Mouse (Mus musculus) kidney, adult 2 months (tissue): Measurements from ENCODE around the gene Rnf151. TPM values are rescaled to one million over a fixed set of nuclear protein-coding genes. Genes with fewer than 3 reads are reported as not detected.

Source experiments
- DNase-seq: peaks from one replicate; pipeline ENCODE4 v3.0.0; 2021
- H3K27ac ChIP-seq: fragments of 200-500 bp; 2 replicates; pipeline ENCODE4 v1.5.1; 2012; ENCODE audit warnings: low read depth, low read length, control low read depth, inconsistent platforms; ENCODE audit not compliant: insufficient read depth
- H3K27me3 ChIP-seq: fragments of 200-500 bp; replicated peaks from 2 replicates; pipeline ENCODE4 v1.6.1; 2012; ENCODE audit warnings: mild to moderate bottlenecking, moderate library complexity, low read length, inconsistent platforms; ENCODE audit not compliant: control insufficient read depth, insufficient read depth
- H3K36me3 ChIP-seq: fragments of 200-500 bp; 2 replicates; pipeline ENCODE4 v1.6.1; 2012; ENCODE audit warnings: mild to moderate bottlenecking, moderate library complexity, low read length, inconsistent platforms; ENCODE audit not compliant: control insufficient read depth, insufficient read depth
- H3K4me1 ChIP-seq: fragments of 200-500 bp; 2 replicates; pipeline ENCODE4 v1.6.1; 2011; ENCODE audit warnings: low read length; ENCODE audit not compliant: control insufficient read depth, insufficient read depth
- H3K4me3 ChIP-seq: fragments of 200-500 bp; 2 replicates; pipeline ENCODE4 v1.5.1; 2011; ENCODE audit warnings: mild to moderate bottlenecking, low read depth, low read length, control low read depth; ENCODE audit not compliant: insufficient read depth
- CTCF ChIP-seq: fragments of 200-500 bp; conservative IDR thresholded peaks from 2 replicates; pipeline ENCODE4 v1.5.1; 2011; ENCODE audit warnings: low read depth, mild to moderate bottlenecking, control low read depth, low read length, moderate library complexity, mixed read lengths; ENCODE audit not compliant: insufficient read depth, insufficient read length
- POLR2A ChIP-seq: fragments of 200-500 bp; IDR thresholded peaks from one replicate; pipeline ENCODE4 v1.6.1; 2011; ENCODE audit warnings: low read depth, low read length, control low read depth
- WGBS: fragments of 180-500 bp; shearing (Covaris S2); methylation state at CpG from one replicate; pipeline ENCODE4 v1.1.7; 2018; 5-methylcytosine and 5-hydroxymethylcytosine counted together
- polyA plus RNA-seq: library from polyadenylated mRNA; depleted of rRNA; stranded (reverse); fragments of >200 nt; gene quantifications from 2 replicates; pipeline ENCODE4 v1.2.3, GENCODE M21; 2012

Gene Rnf151
- polyA plus RNA-seq, 1 experiment: 0.16 TPM

- H3K4me1 ChIP-seq: no peaks in the 10 kb centered on the region
- no peak overlapping the region for H3K4me3 ChIP-seq
- 53% methylated on average over 4 of the region's 4 CpGs for WGBS
- H3K27ac ChIP-seq: no peak overlapping the region
- no peaks in the 10 kb centered on the region for H3K27me3 ChIP-seq
- H3K36me3 ChIP-seq: no peaks in the 10 kb centered on the region
- no peak for DNase-seq
- TF ChIP-seq CTCF (no peak), POLR2A (no peak)
Measured at GRCm38 (mm10) chr17:24746986-24747385, 29.1 kb upstream of the Rnf151 start.

GRCm38 (mm10) chr17:24745526-24746497 is 27.9 kb upstream of the Rnf151 start:
- TF ChIP-seq CTCF: peak; percentile 98
- TF ChIP-seq POLR2A: no peak
- H3K27ac ChIP-seq: no peak overlapping the region
- H3K4me1 ChIP-seq: no peaks in the 10 kb centered on the region
- no peaks in the 10 kb centered on the region for H3K27me3 ChIP-seq
- WGBS: 25% methylated on average over 7 of the region's 7 CpGs
- no peak overlapping the region for H3K4me3 ChIP-seq
- H3K36me3 ChIP-seq: no peaks in the 10 kb centered on the region
- DNase-seq: peak; percentile 89

GRCm38 (mm10) chr17:24744381-24744780 is 26.5 kb upstream of the Rnf151 start:
- no peak for DNase-seq
- H3K27me3 ChIP-seq: no peaks in the 10 kb centered on the region
- 72% methylated on average over 3 of the region's 3 CpGs for WGBS
- no peaks in the 10 kb centered on the region for H3K36me3 ChIP-seq
- TF ChIP-seq CTCF (no peak), POLR2A (no peak)
- no peak overlapping the region for H3K4me3 ChIP-seq
- no peaks in the 10 kb centered on the region for H3K4me1 ChIP-seq
- no peak overlapping the region for H3K27ac ChIP-seq

GRCm38 (mm10) chr17:24743896-24744295 is 26.0 kb upstream of the Rnf151 start:
- 75% methylated on average over 5 of the region's 5 CpGs for WGBS
- Histone ChIP-seq H3K36me3 (no peaks in the 10 kb centered on the region), H3K4me3 (no peak overlapping the region), H3K27me3 (no peaks in the 10 kb centered on the region), H3K4me1 (no peaks in the 10 kb centered on the region), H3K27ac (no peak overlapping the region)
- DNase-seq: peak; percentile 57
- TF ChIP-seq POLR2A (no peak), CTCF (no peak)

GRCm38 (mm10) chr17:24742307-24742706 is 24.4 kb upstream of the Rnf151 start:
- Histone ChIP-seq H3K36me3 (no peaks in the 10 kb centered on the region), H3K27me3 (no peaks in the 10 kb centered on the region), H3K4me1 (0 out of 2 replicates have a peak, but pooled peaks cover 6% of the 10 kb centered on the region), H3K4me3 (no peak overlapping the region), H3K27ac (no peak overlapping the region)
- no peak for TF ChIP-seq POLR2A
- TF ChIP-seq CTCF: no peak
- 38% methylated on average over 8 of the region's 8 CpGs for WGBS
- DNase-seq: peak; percentile 68

- H3K4me1 ChIP-seq: peaks cover 9% of the 10 kb centered on the region; the same call in 1 of the 2 replicates
- TF ChIP-seq POLR2A: no peak
- no peak for TF ChIP-seq CTCF
- DNase-seq: no peak
- H3K36me3 ChIP-seq: no peaks in the 10 kb centered on the region
- WGBS: 87% methylated on average over 8 of the region's 8 CpGs
- H3K27me3 ChIP-seq: no peaks in the 10 kb centered on the region
- no peak overlapping the region for H3K27ac ChIP-seq
- no peak overlapping the region for H3K4me3 ChIP-seq
Measured at GRCm38 (mm10) chr17:24739926-24740325, 22.1 kb upstream of the Rnf151 start.

- H3K36me3 ChIP-seq: no peaks in the 10 kb centered on the region
- H3K27ac ChIP-seq: peak overlapping the region; percentile 37
- no peaks in the 10 kb centered on the region for H3K27me3 ChIP-seq
- H3K4me3 ChIP-seq: no peak overlapping the region
- TF ChIP-seq POLR2A (no peak), CTCF (no peak)
- WGBS: 51% methylated on average over 4 of the region's 4 CpGs
- DNase-seq: peak; percentile 91
- peaks cover 9% of the 10 kb centered on the region; the same call in 1 of the 2 replicates for H3K4me1 ChIP-seq
Measured at GRCm38 (mm10) chr17:24738238-24738637, 20.4 kb upstream of the Rnf151 start.
